Mouse (Mus musculus): ENCODE results near the gene Phyhd1. TPM values are rescaled to one million over a fixed set of nuclear protein-coding genes. Genes with fewer than 3 reads are reported as not detected.

Gene Phyhd1
- total RNA-seq, 2 experiments from 2014 or later, result 18.8 to 19.7 TPM

Other genes starting within 250 kb of the Phyhd1 start
- gene Wdr34, start 217.3 kb upstream of the Phyhd1 start, total RNA-seq (2021), result 10 to 100 TPM; 37.4 to 37.9 TPM
- 100 to 1,000 TPM; 186 to 193 TPM for gene Set, start 208.8 kb upstream of the Phyhd1 start, total RNA-seq (2021)
- gene Pkn3, start 188.5 kb upstream of the Phyhd1 start, total RNA-seq (2021), result 1 to 10 TPM; 1.6 to 2.4 TPM
- 1 to 10 TPM; 8.5 to 8.8 TPM for gene Zdhhc12, start 172.6 kb upstream of the Phyhd1 start, total RNA-seq (2021)
- 100 to 1,000 TPM; 152 TPM for gene Zer1, start 141.6 kb upstream of the Phyhd1 start, total RNA-seq (2021)
- gene Tbc1d13, start 132.5 kb upstream of the Phyhd1 start, total RNA-seq (2021), result 10 to 100 TPM; 51.3 to 58.4 TPM
- 10 to 100 TPM; 20.4 to 21.8 TPM for gene Endog, start 94.7 kb upstream of the Phyhd1 start, total RNA-seq (2021)
- 10 to 100 TPM; 34.7 to 36.9 TPM for gene Spout1, start 87.7 kb upstream of the Phyhd1 start, total RNA-seq (2021)
- 10 to 100 TPM; 12.2 to 16.7 TPM for gene Kyat1, start 60.4 kb upstream of the Phyhd1 start, total RNA-seq (2021)
- gene Lrrc8a, start 28.5 kb upstream of the Phyhd1 start, total RNA-seq (2021), result 10 to 100 TPM; 53.9 to 59.8 TPM
- 10 to 100 TPM in 1 of 2 experiments, 1 to 10 TPM in 1; 9.9 to 12.3 TPM for gene Gm28035, start 25.6 kb upstream of the Phyhd1 start, total RNA-seq (2021)
- 1 to 10 TPM in 1 of 2 experiments, not detected in 1; 1.3 TPM for gene Gm28038, start 14.8 kb downstream of the Phyhd1 start, total RNA-seq (2021)
- 10 to 100 TPM; 23.7 to 26.3 TPM for gene Dolk, start 20.1 kb downstream of the Phyhd1 start, total RNA-seq (2021)
- gene Nup188, start 20.2 kb downstream of the Phyhd1 start, total RNA-seq (2021), result 10 to 100 TPM; 21.6 to 22.6 TPM
- gene Sh3glb2, start 93.1 kb downstream of the Phyhd1 start, total RNA-seq (2021), result 100 to 1,000 TPM; 277 to 301 TPM
- gene Miga2, start 98.0 kb downstream of the Phyhd1 start, total RNA-seq (2021), result 100 to 1,000 TPM; 120 to 124 TPM
- gene Dolpp1, start 126.1 kb downstream of the Phyhd1 start, total RNA-seq (2021), result 10 to 100 TPM; 27.5 to 29.2 TPM
- gene Crat, start 149.6 kb downstream of the Phyhd1 start, total RNA-seq (2021), result 10 to 100 TPM; 48.4 to 50.7 TPM
- gene Ptpa, start 149.8 kb downstream of the Phyhd1 start, total RNA-seq (2021), result 100 to 1,000 TPM; 172 to 174 TPM
- 10 to 100 TPM; 16.0 to 18.4 TPM for gene Ier5l, start 208.0 kb downstream of the Phyhd1 start, total RNA-seq (2021)